Mouse (Mus musculus) brain, adult 2 months (tissue): ENCODE measurements around the gene Tex2.
"Not testable (repeated sequence)": the region's sequence is repeated elsewhere in the genome, so short reads cannot be mapped to it uniquely, and the experiment has no call there.

Experiments used
- DNase-seq: peaks from one replicate; pipeline ENCODE4 v3.0.0; 2011; ENCODE audit warnings: low read depth, low spot score

Gene Tex2

GRCm38 (mm10) chr11:106511236-106512005 lies 101.8 kb downstream of the Tex2 start:
- DNase-seq, result no peak

GRCm38 (mm10) chr11:106507638-106508037 lies 105.6 kb downstream of the Tex2 start:
- DNase-seq, result no peak

GRCm38 (mm10) chr11:106506211-106506610 lies 107.0 kb downstream of the Tex2 start:
- DNase-seq, result no peak

- no peak for DNase-seq
Observed at GRCm38 (mm10) chr11:106504129-106504528, 109.1 kb downstream of the Tex2 start.

- peak; percentile 89 for DNase-seq
Observed at GRCm38 (mm10) chr11:106503425-106503717, 109.9 kb downstream of the Tex2 start.

- peak; percentile 31 for DNase-seq
Observed at GRCm38 (mm10) chr11:106502631-106503424, 110.4 kb downstream of the Tex2 start.

- no peak for DNase-seq
Observed at GRCm38 (mm10) chr11:106502159-106502505, 111.1 kb downstream of the Tex2 start.

- DNase-seq, result peak; percentile 82
Observed at GRCm38 (mm10) chr11:106501308-106502158, 111.7 kb downstream of the Tex2 start.

GRCm38 (mm10) chr11:106500393-106501307 lies 112.6 kb downstream of the Tex2 start:
- peak; percentile 100 for DNase-seq

- no peak for DNase-seq
Observed at GRCm38 (mm10) chr11:106498739-106499379, 114.4 kb downstream of the Tex2 start.

GRCm38 (mm10) chr11:106497926-106498325 lies 115.3 kb downstream of the Tex2 start:
- no peak for DNase-seq

GRCm38 (mm10) chr11:106497009-106497408 lies 116.2 kb downstream of the Tex2 start:
- DNase-seq, result not testable (repeated sequence)

- no peak for DNase-seq
Observed at GRCm38 (mm10) chr11:106492984-106493669, 120.1 kb downstream of the Tex2 start.

- DNase-seq, result peak; percentile 89
Observed at GRCm38 (mm10) chr11:106491393-106491792, 121.8 kb downstream of the Tex2 start.

GRCm38 (mm10) chr11:106490600-106490999 lies 122.6 kb downstream of the Tex2 start:
- DNase-seq, result not testable (repeated sequence)

- no peak for DNase-seq
Observed at GRCm38 (mm10) chr11:106490057-106490456, 123.2 kb downstream of the Tex2 start.

GRCm38 (mm10) chr11:106489036-106489693 lies 124.1 kb downstream of the Tex2 start:
- DNase-seq, result peak; percentile 60

- no peak for DNase-seq
Observed at GRCm38 (mm10) chr11:106488126-106488561, 125.1 kb downstream of the Tex2 start.

- DNase-seq, result peak; percentile 97
Observed at GRCm38 (mm10) chr11:106487733-106488115, 125.5 kb downstream of the Tex2 start, which contains the start of gene Ern1. Gene Ern1, minus strand, starts transcription at chr11:106487852.
